Mouse (Mus musculus): ENCODE data around the gene Ror1.

Gene Ror1

DNA sequence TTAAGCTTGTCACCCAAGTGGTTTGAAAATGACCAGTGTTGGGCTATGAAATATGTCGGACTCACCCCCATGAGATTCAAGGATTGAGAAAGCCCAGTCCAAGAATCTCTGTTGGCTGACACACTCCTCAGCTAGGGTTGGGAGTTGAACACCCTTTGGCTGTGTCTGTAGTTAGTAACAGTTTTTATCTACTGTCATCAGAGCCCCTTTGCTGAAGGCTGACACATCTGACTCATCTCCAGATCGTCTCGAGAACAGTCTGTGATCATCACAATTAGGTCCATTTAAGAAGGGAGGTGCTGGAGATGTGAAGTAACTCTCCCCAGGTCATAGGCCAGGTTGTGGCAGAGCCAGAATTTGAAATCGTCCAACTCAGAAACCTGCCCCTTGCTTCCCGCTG, 203.0 kb downstream of the Ror1 start:
- intact Hi-C loops (cut with DNase I), result no loop called here

DNA sequence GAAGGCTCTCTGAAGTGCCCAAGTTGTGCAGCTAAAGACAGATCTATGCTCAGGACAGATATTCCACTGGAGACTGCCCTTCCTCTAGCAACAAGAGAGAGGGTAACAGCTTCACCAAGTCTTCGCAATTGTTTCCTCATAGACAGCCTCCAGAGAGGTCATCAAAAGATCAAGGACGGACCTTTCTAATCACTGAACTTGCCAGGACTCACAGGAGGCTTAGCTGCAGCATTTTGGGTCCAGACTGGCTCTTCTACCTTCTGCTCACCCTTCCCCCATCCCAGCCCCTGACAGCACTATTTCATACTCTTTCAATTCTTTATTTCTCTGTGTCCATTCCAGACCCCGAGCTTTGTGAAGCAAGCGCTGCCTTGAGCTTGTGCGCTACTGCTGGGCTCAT, 204.6 kb downstream of the Ror1 start:
- intact Hi-C loops (cut with DNase I), result no loop called here

DNA sequence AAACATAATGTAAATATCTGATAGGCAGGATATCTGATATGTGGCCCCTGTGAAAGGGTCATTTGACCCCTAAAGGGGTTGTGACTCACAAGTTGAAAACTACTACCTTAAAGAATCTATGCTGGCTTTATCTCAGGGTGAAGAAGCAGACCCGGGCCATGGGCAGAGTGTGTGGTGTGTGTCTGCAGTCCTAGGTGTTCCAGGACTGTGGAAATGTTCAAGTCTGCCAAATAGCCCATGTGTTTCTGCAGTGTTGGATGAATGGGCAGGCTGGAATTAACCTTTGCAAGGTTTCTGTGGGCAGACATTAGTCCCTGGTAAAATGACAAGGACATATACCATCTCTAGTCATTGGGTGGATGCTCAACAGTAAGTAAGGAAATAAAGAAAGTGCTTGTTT, 205.8 kb downstream of the Ror1 start:
- intact Hi-C loops (cut with DNase I), result loop anchor here (1.0 kb wide), 1 partner anchor 27 kb away; no protein-coding TSS in a partner anchor

DNA sequence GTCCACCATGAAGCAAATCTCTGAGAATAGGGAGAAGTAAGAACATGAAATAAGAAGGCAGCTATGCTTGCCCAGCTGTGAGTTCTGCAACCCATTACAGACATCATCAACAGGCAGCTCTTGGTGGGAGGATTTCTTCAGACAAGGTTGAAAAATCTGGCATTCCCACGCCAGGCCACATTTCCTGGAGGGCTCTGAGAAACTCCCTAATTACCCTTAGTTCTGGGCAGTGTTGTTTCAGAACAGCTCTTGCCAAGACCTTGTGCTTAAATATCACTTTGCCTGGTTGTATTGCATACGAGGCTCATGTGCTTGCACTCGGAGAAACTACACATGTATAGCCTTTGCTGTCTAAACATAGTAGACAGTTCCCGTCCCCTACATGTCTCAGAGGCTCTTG, 211.8 kb downstream of the Ror1 start:
- intact Hi-C loops (cut with DNase I), result no loop called here

DNA sequence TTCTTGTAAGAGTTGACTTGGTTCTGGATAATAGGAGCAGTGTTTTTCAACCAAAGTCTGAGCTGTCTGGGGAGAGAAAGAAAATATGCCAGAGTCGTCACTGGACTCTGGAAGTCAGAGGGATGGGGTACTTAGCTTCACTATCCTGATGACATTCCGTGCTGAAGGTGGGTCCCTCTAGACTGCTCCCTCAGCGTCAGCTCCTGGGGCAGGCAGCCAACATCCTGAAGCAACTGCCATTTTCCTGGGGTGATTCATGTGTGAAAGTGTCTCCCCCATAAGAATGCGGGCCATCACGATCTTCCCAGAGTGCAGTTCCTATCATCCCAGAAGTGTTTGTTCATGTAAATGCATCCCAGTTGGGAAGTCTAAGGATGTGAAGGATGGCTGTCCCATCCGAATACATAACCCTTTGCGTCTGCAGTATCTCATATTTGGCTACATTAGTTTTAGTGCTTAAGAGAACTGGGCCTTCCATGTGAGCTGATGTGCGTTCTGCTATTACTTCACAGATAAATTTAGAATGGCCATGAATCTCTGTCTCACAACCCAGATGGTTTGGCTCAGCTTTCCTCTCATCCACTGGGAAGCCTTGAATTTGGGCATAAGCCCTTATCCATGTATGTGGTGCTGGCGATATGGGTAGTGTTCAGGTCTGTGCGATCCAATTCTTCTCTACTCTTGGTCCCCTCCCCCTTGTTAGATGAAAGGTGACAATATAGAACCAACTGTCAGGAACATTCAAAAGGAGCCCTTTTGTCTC, 216.4 kb downstream of the Ror1 start:
- intact Hi-C loops (cut with DNase I), result no loop called here

DNA sequence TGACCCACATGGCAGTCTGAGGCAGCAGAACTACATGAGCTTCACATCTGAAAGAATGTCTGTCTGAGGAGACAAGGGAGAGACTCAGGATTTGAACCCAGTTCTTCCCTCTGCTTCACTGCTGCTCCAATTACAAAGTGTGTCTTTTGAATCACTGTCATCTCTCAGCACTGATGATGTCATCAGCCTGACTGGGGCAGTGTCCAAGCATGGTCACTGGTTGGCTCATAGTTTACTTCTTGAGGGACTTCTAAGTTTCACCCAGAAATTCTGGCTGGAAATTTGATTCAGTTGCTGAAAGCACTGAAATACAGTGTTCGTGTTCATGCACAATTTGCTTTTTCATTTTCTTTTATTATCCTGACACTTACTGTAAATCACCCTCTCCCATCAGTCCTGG, 219.5 kb downstream of the Ror1 start:
- intact Hi-C loops (cut with DNase I), result no loop called here

DNA sequence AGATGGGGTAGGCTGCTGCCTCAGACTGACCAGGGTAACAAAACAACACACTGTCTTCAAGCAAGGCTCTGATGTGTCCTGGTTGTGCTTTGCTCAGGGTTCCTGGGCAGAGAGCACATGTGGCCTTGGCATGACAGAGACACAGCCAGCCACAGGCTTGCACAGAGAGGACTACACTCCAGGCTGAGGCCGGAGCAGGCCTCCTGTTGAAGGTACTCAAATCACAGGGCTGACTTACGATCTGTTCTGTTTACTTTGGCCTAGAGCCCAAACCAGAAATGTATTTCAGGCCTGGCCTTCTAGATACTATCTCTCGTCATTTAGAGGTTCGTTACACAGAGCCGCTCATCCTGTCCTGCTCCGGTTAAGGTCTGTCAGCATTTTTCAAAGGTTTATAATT, 226.2 kb downstream of the Ror1 start:
- intact Hi-C loops (cut with DNase I), result loop anchor here (10.0 kb wide), 1 partner anchor 107 kb away; no protein-coding TSS in a partner anchor

DNA sequence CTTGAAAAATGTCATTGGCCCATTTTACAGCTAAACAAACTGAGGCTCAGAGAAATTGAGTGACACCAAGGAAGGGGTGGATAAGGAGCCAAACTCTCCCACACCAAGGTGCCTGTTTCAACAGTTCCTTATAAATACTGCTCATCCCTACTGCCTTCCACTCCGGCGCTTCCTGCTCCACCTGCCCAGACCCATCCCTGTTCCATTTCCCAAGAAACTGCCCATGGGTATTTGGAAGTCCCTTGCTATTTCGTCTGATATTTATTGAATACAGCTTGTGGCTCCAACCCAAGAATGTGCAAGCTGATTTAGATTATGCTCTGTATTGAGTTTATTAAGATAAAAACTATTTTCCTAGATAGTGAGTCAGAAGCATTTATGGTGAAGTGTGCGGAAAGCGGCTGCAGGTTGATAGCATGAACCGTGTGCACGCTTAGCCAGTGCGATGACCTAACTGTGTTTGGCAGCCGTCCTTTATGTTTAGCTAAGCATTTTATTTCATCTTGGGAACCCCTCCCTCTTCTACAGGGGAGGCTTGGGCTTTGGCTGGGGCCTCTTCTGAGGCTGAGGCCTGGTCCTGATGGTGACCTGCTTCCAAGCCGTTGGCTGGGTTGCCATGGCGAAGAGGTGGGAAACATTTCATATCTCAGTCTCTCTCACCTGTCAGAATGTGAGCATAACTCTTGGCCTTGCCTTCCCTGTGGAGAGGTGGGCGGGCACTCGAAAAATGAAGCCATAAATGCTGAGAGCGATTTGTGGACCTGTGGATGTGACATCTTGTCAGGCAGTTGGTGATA, 229.3 kb downstream of the Ror1 start:
- intact Hi-C loops (cut with DNase I), result loop anchor here (10.0 kb wide), 1 partner anchor 110 kb away; no protein-coding TSS in a partner anchor

DNA sequence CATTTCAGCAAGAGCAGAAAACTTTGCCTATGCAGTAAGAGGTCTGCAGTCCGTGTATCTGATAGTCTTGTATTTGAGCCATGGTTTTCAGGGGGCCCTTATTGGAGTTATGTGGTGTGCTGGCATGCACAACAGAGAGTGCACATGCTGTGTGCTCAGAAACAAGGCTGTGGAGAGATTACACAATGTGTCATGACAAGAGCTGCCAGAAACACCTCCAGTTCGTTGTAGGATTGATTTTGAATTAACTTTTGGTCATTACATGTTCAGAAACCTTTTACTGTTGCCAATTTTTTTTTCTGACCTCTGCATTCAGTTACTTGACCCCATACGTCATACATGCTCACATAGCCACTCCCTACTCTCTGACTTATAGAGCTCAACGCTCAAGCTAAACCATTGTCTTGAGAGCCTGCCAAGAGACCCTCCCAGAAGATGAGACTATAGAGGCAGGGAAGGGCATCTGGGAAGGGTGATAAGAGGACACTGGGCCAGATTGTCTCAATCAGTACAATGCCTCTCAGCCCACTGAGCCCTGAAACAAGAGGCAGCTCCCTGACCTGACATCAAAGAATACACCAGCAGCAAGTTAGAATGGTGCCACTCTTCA, 232.9 kb downstream of the Ror1 start:
- intact Hi-C loops (cut with DNase I), result loop anchor here (1.0 to 10.0 kb wide), 2 partner anchors 27 to 114 kb away; no protein-coding TSS in a partner anchor

DNA sequence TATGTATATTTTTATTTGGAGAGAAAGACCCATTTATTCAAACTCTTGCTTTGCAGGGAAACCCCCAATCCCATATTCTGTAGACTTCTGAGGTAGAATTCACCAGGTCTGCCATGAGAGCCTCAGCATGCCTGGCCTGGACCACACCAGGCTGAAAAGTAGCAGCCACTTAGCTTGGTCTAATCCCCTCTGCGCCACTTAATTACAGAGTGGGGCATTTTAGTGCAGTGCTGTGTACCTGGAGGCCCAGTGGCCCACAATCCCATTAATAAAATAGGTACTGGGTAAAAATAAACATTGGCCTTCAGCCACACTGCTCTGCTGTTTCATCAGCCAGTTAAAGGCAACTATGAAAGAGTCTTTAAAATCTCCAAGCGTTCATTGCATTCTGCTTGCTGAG, 239.6 kb downstream of the Ror1 start:
- intact Hi-C loops (cut with DNase I), result no loop called here

DNA sequence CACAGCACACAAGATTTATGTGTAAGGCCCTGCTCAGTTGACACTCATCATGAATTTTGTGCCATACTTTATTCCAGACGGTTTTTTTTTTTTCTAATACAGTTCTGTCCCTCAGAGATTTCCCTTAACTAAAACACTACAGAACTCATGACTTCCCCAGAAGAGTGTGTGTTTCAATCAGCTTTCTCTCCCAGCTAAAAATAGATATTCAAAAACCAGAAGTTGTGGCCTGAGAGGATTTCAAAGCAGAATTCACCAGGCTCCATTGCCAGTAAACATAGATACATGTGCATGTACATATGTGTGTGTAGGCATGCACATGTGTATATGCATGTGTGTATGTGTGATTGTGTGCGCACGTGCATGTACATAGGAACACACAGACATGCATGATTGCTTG, 252.2 kb downstream of the Ror1 start:
- intact Hi-C loops (cut with DNase I), result no loop called here

DNA sequence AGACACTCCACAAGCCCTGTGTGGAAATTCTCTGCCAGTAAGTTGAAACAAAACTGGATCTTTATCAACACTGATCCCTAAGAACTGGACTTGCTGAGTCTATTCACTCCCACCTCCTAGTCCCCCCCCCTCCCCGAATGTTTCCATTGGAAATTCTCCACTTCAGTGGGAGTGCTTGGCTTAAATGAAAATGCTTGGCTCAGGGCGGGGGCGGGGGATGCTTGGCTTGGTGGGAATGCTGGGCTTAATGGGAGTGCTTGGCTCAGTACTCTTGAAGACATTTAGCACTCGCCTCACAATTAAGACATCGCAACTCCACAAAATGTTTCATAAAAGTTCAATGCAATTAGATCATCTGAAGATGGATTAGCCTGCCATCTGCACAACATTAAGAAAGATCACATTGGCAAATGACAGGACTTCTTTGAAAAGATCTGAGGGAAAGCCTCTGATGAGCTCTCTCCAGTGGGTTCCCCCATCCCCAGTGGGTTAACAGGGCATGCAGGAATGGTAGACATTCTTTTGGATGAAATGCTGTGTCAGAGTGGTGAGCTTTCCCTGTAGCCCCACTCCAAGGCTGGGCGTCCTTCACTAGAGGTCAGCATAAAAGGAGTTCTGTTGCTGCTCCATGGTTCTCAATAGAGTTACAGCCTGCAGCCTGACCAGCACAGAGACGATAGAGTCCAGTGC, 254.7 kb downstream of the Ror1 start:
- intact Hi-C loops (cut with DNase I), result no loop called here

DNA sequence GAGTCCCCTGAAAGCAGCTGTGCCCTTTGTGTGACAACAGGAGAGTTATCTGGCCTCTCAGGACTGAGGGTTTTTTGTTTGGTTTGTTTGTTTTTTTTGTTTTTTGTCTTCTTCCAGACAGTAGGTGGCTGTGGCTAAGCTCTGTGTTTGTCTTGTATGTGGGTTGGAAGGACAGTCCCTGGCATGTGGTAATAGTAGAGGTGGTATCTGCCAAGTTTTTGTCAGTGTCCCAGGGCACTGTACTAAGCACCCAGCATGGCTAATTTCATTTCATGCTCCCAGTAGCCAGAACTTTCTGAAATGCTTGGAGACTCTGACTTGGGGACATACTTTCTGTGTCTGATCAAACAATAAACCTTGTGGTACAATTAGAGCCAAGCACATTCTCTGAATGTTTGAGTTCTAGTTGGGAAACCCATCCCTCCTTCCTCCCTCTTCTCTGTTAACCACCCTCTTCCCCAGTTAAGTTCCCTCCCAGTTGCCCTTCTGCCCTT, 256.3 kb downstream of the Ror1 start:
- intact Hi-C loops (cut with DNase I), result no loop called here

DNA sequence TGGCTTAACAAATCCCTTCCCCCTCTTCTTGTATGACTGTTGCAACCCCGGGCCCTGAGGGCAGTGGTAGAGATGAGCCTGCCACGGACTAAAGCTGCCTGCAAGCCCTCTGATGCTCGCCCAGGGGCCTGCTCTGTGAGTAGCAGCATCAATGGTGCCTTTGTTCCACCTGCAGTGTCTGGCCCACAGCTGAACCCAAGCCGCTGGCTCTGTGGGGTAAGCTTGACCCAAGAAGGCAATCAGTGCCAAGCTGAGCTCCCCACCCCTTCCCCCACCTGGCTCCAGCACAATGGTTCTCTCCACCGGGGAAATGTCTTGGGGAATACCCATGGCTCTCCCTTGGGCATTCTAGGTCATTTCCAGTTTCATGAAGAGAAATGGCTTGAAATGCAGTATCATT, 260.0 kb downstream of the Ror1 start:
- intact Hi-C loops (cut with DNase I), result no loop called here

DNA sequence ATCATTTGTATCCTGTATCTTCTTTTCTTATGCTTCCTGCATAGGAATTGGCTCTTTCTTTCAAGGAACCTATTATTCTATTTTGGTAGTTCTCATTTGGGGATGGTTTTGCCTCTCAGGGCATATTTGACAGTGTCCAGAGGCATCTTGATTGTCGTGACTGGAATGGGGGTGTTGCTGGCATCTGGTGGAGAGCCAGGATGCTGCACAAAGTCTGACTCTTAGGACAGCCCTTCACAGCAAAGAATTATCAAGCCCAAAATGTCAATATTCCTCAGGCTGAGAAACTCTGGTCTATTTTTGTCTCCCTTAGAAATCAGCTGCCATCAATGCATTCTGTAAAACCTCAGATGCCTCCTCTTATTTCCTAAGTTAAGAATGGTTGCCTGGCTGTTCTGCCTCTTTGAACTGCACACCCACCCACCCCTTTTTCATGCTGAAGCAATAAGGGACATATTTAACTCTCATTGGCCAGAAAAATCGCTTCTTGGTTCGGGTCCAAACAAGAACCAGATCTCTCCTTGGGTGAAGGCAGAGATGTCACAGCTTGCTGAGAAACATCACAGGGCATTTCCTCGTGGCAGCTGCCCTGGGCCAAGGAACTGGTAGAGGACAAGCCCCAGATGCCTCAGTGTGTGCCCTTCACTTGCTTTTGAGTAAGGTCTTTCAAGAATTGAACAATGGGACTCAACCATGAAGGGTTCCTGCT, 262.4 kb downstream of the Ror1 start:
- intact Hi-C loops (cut with DNase I), result no loop called here

DNA sequence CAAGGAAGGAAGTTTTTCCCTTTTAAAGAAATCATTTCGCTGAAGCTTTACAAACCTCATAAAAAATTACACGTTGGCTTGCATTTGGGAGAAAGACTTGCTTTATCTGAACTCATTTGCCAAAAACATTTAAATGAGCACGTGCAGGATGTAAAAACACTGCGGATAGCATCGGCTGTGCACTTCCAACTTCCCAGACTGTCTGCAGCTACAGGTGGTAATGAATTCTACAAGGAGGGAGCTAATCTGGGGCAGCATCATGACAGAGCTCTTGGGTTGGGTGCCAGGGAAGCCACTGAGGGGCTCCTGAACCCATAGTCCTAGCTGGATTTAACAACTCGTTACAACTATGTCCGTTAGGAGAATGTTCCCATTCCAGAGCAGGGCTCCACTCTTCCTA, 268.1 kb downstream of the Ror1 start:
- intact Hi-C loops (cut with DNase I), result no loop called here

DNA sequence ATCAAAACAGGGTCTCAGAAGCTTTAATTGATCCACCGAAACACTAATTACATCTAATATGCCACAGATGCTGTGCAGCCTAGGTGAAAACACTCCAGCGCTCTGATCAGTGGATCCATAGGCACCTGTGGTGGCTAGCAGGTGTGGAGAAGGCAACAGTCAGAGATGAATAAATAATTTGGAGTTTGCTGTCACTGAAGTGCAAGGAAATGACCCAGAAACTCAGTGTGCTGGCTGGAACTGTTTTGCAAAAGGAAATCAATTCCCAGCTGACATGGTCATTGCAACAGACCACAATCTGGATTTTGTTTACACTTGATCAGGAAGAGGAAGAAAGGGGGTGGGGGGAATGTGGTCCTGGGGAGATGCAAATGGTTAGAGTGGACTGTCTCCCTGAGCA, 273.1 kb downstream of the Ror1 start:
- intact Hi-C loops (cut with DNase I), result no loop called here

DNA sequence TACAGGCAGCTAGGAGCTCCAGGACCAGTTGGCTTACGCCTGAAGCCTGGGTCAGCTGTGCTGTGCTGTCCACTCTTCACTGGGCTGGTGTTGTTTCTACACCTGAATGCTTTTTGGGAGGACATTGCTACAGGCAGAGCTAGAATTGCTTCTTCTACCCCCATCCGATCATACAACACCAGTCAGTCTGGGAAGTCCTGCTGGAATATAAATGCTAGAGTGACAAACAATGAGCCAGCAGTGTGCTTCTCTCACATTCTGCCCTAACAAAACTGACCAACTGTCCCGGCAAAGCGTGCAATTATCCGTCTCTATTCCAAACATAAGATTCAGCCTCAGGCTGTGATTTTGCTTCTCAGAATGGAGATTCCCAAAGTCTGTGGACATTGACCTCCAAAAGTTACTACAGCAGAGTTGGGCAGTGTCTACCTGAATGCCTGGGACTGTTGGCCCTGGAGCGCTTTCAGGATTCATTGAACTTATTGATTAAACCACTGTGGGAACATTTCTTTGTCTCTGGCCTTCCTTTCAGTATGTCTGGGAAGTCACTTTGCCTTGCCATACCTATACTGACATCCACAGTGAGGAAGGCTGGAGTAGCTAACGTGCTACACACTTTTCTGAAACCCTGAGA, 274.1 kb downstream of the Ror1 start:
- intact Hi-C loops (cut with DNase I), result no loop called here

DNA sequence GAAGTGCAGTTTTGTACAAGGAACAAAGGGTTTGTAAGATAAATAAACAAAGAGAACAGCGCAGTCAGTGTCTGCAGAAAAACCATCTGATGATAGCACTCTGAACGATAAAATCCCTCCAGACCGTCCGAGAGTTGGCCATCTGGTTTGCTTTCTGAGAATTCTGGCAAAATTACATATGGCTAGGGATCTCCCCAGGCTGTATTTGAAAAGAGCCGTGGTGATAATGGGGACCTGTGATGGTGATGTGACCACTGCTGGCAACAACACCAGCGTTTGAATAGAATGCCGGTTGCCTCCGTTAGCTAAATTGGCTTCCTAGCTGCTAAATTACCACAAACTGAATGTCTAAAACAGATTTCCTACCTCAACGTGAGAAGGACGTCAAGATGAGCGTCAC, 277.2 kb downstream of the Ror1 start:
- intact Hi-C loops (cut with DNase I), result no loop called here

DNA sequence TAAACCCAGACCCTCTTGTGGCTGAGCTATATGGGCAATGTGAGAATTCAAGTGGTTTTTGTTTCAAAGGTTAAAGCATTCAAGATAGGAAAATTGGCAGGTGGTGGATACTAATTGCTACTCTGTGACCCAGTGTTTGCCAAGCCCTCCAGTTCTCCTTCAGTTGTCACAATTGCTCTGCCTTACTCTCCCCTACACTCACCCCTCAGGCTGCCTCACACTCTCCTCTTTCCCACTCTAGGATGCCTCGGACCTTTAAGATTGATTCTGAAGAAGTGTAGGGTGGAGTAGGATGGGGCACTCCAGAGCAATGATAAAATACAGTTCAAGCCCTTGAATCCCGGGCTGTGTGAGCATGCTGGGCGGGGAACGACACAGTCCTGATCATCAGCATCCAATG, 278.2 kb downstream of the Ror1 start:
- intact Hi-C loops (cut with DNase I), result no loop called here
